Mouse (Mus musculus): Measurements from ENCODE around the gene Eif4g1.

The Eif4g1 gene

GRCm38 (mm10) chr16:20725750-20726149 lies 57.6 kb downstream of the Eif4g1 start:
- DNase-seq (ENCODE audit: low read depth, low spot score) = no peak

- DNase-seq (ENCODE audit: low read depth, low spot score) = no peak
Measured at GRCm38 (mm10) chr16:20726384-20726783, 58.3 kb downstream of the Eif4g1 start.

- no peak for DNase-seq (ENCODE audit: low read depth, low spot score)
Measured at GRCm38 (mm10) chr16:20730293-20730711, 62.2 kb downstream of the Eif4g1 start.

- DNase-seq (ENCODE audit: low read depth, low spot score) = no peak
Measured at GRCm38 (mm10) chr16:20731688-20732087, 63.6 kb downstream of the Eif4g1 start.

- DNase-seq (ENCODE audit: low read depth, low spot score) = no peak
Measured at GRCm38 (mm10) chr16:20732251-20732924, 64.3 kb downstream of the Eif4g1 start.

- no peak for DNase-seq (ENCODE audit: low read depth, low spot score)
Measured at GRCm38 (mm10) chr16:20732925-20733730, 65.0 kb downstream of the Eif4g1 start, which contains the start of gene Chrd. Gene Chrd (plus strand): TSS chr16:20733127.

- DNase-seq (ENCODE audit: low read depth, low spot score) = no peak
Measured at GRCm38 (mm10) chr16:20733731-20734730, 65.9 kb downstream of the Eif4g1 start, which contains the start of gene Thpo. Gene Thpo (minus strand): TSS chr16:20734511.

GRCm38 (mm10) chr16:20735651-20736050 lies 67.5 kb downstream of the Eif4g1 start:
- no peak for DNase-seq (ENCODE audit: low read depth, low spot score)

GRCm38 (mm10) chr16:20736168-20736567 lies 68.1 kb downstream of the Eif4g1 start:
- DNase-seq (ENCODE audit: low read depth, low spot score) = no peak

- no peak for DNase-seq (ENCODE audit: low read depth, low spot score)
Measured at GRCm38 (mm10) chr16:20736823-20737222, 68.7 kb downstream of the Eif4g1 start.

GRCm38 (mm10) chr16:20739845-20740244 lies 71.7 kb downstream of the Eif4g1 start:
- no peak for DNase-seq (ENCODE audit: low read depth, low spot score)

Data from WW6 (cell line).